Mouse (Mus musculus) embryonic facial prominence, embryonic 14.5 days (tissue): ENCODE measurements around the gene Mmp2. TPM values are rescaled to one million over a fixed set of nuclear protein-coding genes. Genes with fewer than 3 reads are reported as not detected.
A peak's percentile ranks its signal among the peaks of the same experiment; 100 is the strongest.
"Not testable (repeated sequence)": the region's sequence is repeated elsewhere in the genome, so short reads cannot be mapped to it uniquely, and the experiment has no call there.

ENCODE experiments used
- ATAC-seq: fragments of 200-750 bp; cut with Nextera tagmentation; 2 replicates; pipeline ENCODE4 v1.8.0; 2017; ENCODE audit warnings: low read depth, moderate number of reproducible peaks, moderate TSS enrichment
- DNase-seq: peaks from one replicate; pipeline ENCODE4 v3.0.0-alpha.2; 2015; ENCODE audit warnings: low spot score
- H3K27ac ChIP-seq: fragments of 300-500 bp; sonication (generic); replicated peaks from 2 replicates; pipeline ENCODE4 v1.5.1; 2014; ENCODE audit warnings: low read depth, mild to moderate bottlenecking, low read length, moderate library complexity
- H3K27me3 ChIP-seq: fragments of 300-500 bp; sonication (generic); replicated peaks from 2 replicates; pipeline ENCODE4 v1.6.1; 2014; ENCODE audit warnings: low read length; ENCODE audit not compliant: control insufficient read depth, insufficient read depth
- H3K36me3 ChIP-seq: fragments of 300-500 bp; sonication (generic); 2 replicates; pipeline ENCODE4 v1.6.1; 2014; ENCODE audit warnings: low read length, mixed read lengths; ENCODE audit not compliant: control insufficient read depth, insufficient read depth
- H3K4me1 ChIP-seq: fragments of 300-500 bp; sonication (generic); 2 replicates; pipeline ENCODE4 v1.6.1; 2014; ENCODE audit warnings: antibody characterized with exemption, low read length; ENCODE audit not compliant: control insufficient read depth, insufficient read depth
- H3K4me2 ChIP-seq: fragments of 300-500 bp; sonication (generic); 2 replicates; pipeline ENCODE4 v1.6.1; 2014; ENCODE audit warnings: low read depth, mild to moderate bottlenecking, low read length, moderate library complexity, mixed read lengths
- H3K4me3 ChIP-seq: fragments of 300-500 bp; sonication (generic); 2 replicates; pipeline ENCODE4 v1.5.1; 2014; ENCODE audit warnings: low read depth, mild to moderate bottlenecking, low read length
- H3K9ac ChIP-seq: fragments of 300-500 bp; sonication (generic); 2 replicates; pipeline ENCODE4 v1.6.1; 2014; ENCODE audit warnings: low read depth, mild to moderate bottlenecking, low read length, moderate library complexity, mixed read lengths
- H3K9me3 ChIP-seq: fragments of 300-500 bp; sonication (generic); 2 replicates; pipeline ENCODE4 v1.6.1; 2016; ENCODE audit warnings: low read length; ENCODE audit not compliant: control insufficient read depth
- WGBS: fragments of 180-500 bp; shearing (Covaris S2); extraction: QIAGEN DNeasy Blood & Tissue Kit; methylation state at CpG from one replicate; pipeline ENCODE4 v1.1.7; 2014; 5-methylcytosine and 5-hydroxymethylcytosine counted together
- polyA plus RNA-seq: library from polyadenylated mRNA; unstranded; fragments of >200 nt; fragmentation: Nextera tagmentation; extraction: Ambion mirVana; gene quantifications from 2 replicates; pipeline ENCODE4 v1.2.1, GENCODE M21; 2014

Mmp2 gene
- polyA plus RNA-seq, 1 experiment from 2014 or later: 330 TPM

- Histone ChIP-seq H3K36me3 (peaks cover 4% of the 10 kb centered on the region), H3K4me2 (no peak overlapping the region), H3K4me3 (no peak overlapping the region), H3K9me3 (no peaks in the 10 kb centered on the region), H3K4me1 (peaks cover 7% of the 10 kb centered on the region; the same call in 1 of the 2 replicates), H3K9ac (no peak overlapping the region), H3K27me3 (no peaks in the 10 kb centered on the region), H3K27ac (no peak overlapping the region)
- DNase-seq (no peak), ATAC-seq (no peak; the same call in 1 of the 2 replicates)
- WGBS: 83% methylated on average over 14 of the region's 14 CpGs
Measured at GRCm38 (mm10) chr8:92858475-92859182, 31.5 kb downstream of the Mmp2 start.

GRCm38 (mm10) chr8:92861977-92862376, 34.9 kb downstream of the Mmp2 start:
- Histone ChIP-seq H3K27me3 (no peaks in the 10 kb centered on the region), H3K27ac (no peak overlapping the region), H3K4me2 (no peak overlapping the region), H3K4me1 (no peaks in the 10 kb centered on the region), H3K36me3 (no peaks in the 10 kb centered on the region), H3K4me3 (no peak overlapping the region), H3K9me3 (no peaks in the 10 kb centered on the region), H3K9ac (no peak overlapping the region)
- ATAC-seq (no peak), DNase-seq (no peak)
- 88% methylated on average over 1 of the region's 1 CpGs for WGBS

GRCm38 (mm10) chr8:92870281-92870680, 43.2 kb downstream of the Mmp2 start:
- no peaks in the 10 kb centered on the region for H3K27me3 ChIP-seq
- ATAC-seq (0 out of 2 replicates have a peak, but pooled peaks have one; percentile 46), DNase-seq (peak; percentile 76)
- no peaks in the 10 kb centered on the region for H3K36me3 ChIP-seq
- H3K9ac ChIP-seq: no peak overlapping the region
- H3K4me2 ChIP-seq: no peak overlapping the region
- H3K27ac ChIP-seq: no peak overlapping the region
- H3K4me3 ChIP-seq: no peak overlapping the region
- no peaks in the 10 kb centered on the region for H3K9me3 ChIP-seq
- 41% methylated on average over 7 of the region's 7 CpGs for WGBS
- no peaks in the 10 kb centered on the region for H3K4me1 ChIP-seq

GRCm38 (mm10) chr8:92872063-92872759, 45.1 kb downstream of the Mmp2 start:
- Histone ChIP-seq H3K36me3 (no peaks in the 10 kb centered on the region), H3K9ac (no peak overlapping the region), H3K4me3 (no peak overlapping the region), H3K9me3 (no peaks in the 10 kb centered on the region), H3K27ac (no peak overlapping the region), H3K4me1 (no peaks in the 10 kb centered on the region), H3K27me3 (no peaks in the 10 kb centered on the region), H3K4me2 (no peak overlapping the region)
- ATAC-seq (peak; percentile 50; the same call in 1 of the 2 replicates), DNase-seq (no peak)
- WGBS: 50% methylated on average over 10 of the region's 10 CpGs

- Histone ChIP-seq H3K4me1 (no peaks in the 10 kb centered on the region), H3K27ac (peak overlapping the region; percentile 13; the same call in 1 of the 2 replicates), H3K4me3 (no peak overlapping the region), H3K9ac (no peak overlapping the region), H3K4me2 (no peak overlapping the region), H3K9me3 (no peaks in the 10 kb centered on the region), H3K36me3 (0 out of 2 replicates have a peak, but pooled peaks cover 4% of the 10 kb centered on the region), H3K27me3 (no peaks in the 10 kb centered on the region)
- 61% methylated on average over 10 of the region's 10 CpGs for WGBS
- DNase-seq (no peak), ATAC-seq (no peak)
Measured at GRCm38 (mm10) chr8:92875795-92876194, 48.7 kb downstream of the Mmp2 start.

GRCm38 (mm10) chr8:92881247-92881646, 54.2 kb downstream of the Mmp2 start:
- ATAC-seq (peak; percentile 12; the same call in 1 of the 2 replicates), DNase-seq (no peak)
- H3K27ac ChIP-seq: no peak overlapping the region
- no peak overlapping the region for H3K4me2 ChIP-seq
- no peaks in the 10 kb centered on the region for H3K9me3 ChIP-seq
- 33% methylated on average over 4 of the region's 4 CpGs for WGBS
- 0 out of 2 replicates have a peak, but pooled peaks cover 4% of the 10 kb centered on the region for H3K36me3 ChIP-seq
- H3K4me3 ChIP-seq: no peak overlapping the region
- no peaks in the 10 kb centered on the region for H3K4me1 ChIP-seq
- no peak overlapping the region for H3K9ac ChIP-seq
- H3K27me3 ChIP-seq: no peaks in the 10 kb centered on the region

- no peak overlapping the region for H3K4me2 ChIP-seq
Measured at GRCm38 (mm10) chr8:92883771-92884170, 56.7 kb downstream of the Mmp2 start.

GRCm38 (mm10) chr8:92892216-92892615, 65.1 kb downstream of the Mmp2 start:
- H3K27ac ChIP-seq, H3K36me3 ChIP-seq, H3K27me3 ChIP-seq, H3K9ac ChIP-seq, H3K9me3 ChIP-seq, H3K4me2 ChIP-seq, H3K4me1 ChIP-seq, ATAC-seq, H3K4me3 ChIP-seq, DNase-seq: not testable (repeated sequence)
- WGBS: 77% methylated on average over 3 of the region's 3 CpGs

More at GRCm38 (mm10) chr8:92883771-92884170, 56.7 kb downstream of the Mmp2 start:
- no peak for ATAC-seq
- no peaks in the 10 kb centered on the region for H3K9me3 ChIP-seq
- DNase-seq: no peak
- H3K36me3 ChIP-seq: 0 out of 2 replicates have a peak, but pooled peaks cover 4% of the 10 kb centered on the region
- H3K4me1 ChIP-seq: no peaks in the 10 kb centered on the region
- H3K27me3 ChIP-seq: no peaks in the 10 kb centered on the region
- H3K27ac ChIP-seq: no peak overlapping the region
- 65% methylated on average over 2 of the region's 2 CpGs for WGBS
- H3K4me3 ChIP-seq: no peak overlapping the region
- H3K9ac ChIP-seq: no peak overlapping the region
